Mouse (Mus musculus) midbrain, embryonic 15.5 days (tissue): ENCODE measurements around the gene Hdhd5. TPM values are rescaled to one million over a fixed set of nuclear protein-coding genes. Genes with fewer than 3 reads are reported as not detected.

Source experiments
- ATAC-seq: fragments of 200-750 bp; cut with Nextera tagmentation; replicated peaks from 2 replicates; pipeline ENCODE4 v1.8.0; 2017; ENCODE audit warnings: moderate TSS enrichment
- H3K27ac ChIP-seq: fragments of 300-500 bp; sonication (generic); 2 replicates; pipeline ENCODE4 v1.5.1; 2015; ENCODE audit warnings: mild to moderate bottlenecking, inconsistent platforms
- H3K27me3 ChIP-seq: fragments of 300-500 bp; sonication (generic); replicated peaks from 2 replicates; pipeline ENCODE4 v1.6.1; 2015; ENCODE audit warnings: inconsistent platforms
- H3K36me3 ChIP-seq: fragments of 300-500 bp; sonication (generic); replicated peaks from 2 replicates; pipeline ENCODE4 v1.6.1; 2015; ENCODE audit warnings: inconsistent platforms
- H3K4me1 ChIP-seq: fragments of 300-500 bp; sonication (generic); 2 replicates; pipeline ENCODE4 v1.6.1; 2015; ENCODE audit warnings: inconsistent platforms
- H3K4me2 ChIP-seq: fragments of 300-500 bp; sonication (generic); 2 replicates; pipeline ENCODE4 v1.6.1; 2015; ENCODE audit warnings: inconsistent platforms, mild to moderate bottlenecking, moderate library complexity
- H3K4me3 ChIP-seq: fragments of 300-500 bp; sonication (generic); 2 replicates; pipeline ENCODE4 v1.5.1; 2015; ENCODE audit warnings: mild to moderate bottlenecking, inconsistent platforms
- H3K9ac ChIP-seq: fragments of 300-500 bp; sonication (generic); 2 replicates; pipeline ENCODE4 v1.6.1; 2015; ENCODE audit warnings: mild to moderate bottlenecking, inconsistent platforms
- H3K9me3 ChIP-seq: fragments of 300-500 bp; sonication (generic); 2 replicates; pipeline ENCODE4 v1.6.1; 2016; ENCODE audit warnings: inconsistent platforms
- WGBS: fragments of 180-500 bp; shearing (Covaris S2); methylation state at CpG from one replicate; pipeline ENCODE4 v1.1.7; 2015; ENCODE audit warnings: mixed read lengths; 5-methylcytosine and 5-hydroxymethylcytosine counted together
- polyA plus RNA-seq: library from polyadenylated mRNA; unstranded; fragments of >200 nt; fragmentation: Nextera tagmentation; extraction: Ambion mirVana; gene quantifications from 2 replicates; pipeline ENCODE4 v1.2.1, GENCODE M21; 2015

The Hdhd5 gene
- polyA plus RNA-seq, 1 experiment from 2014 or later: 15.5 TPM

GRCm38 (mm10) chr6:120517311-120517710 is 13.8 kb downstream of the Hdhd5 start:
- no peak overlapping the region for H3K9ac ChIP-seq
- WGBS: 82% methylated on average over 5 of the region's 5 CpGs
- no peaks in the 10 kb centered on the region for H3K9me3 ChIP-seq
- no peak for ATAC-seq
- no peaks in the 10 kb centered on the region for H3K27me3 ChIP-seq
- H3K36me3 ChIP-seq: peaks cover 10% of the 10 kb centered on the region; the same call in 1 of the 2 replicates
- H3K4me1 ChIP-seq: no peaks in the 10 kb centered on the region
- H3K4me3 ChIP-seq: no peak overlapping the region
- no peak overlapping the region for H3K27ac ChIP-seq
- no peak overlapping the region for H3K4me2 ChIP-seq

- no peak for ATAC-seq
- Histone ChIP-seq H3K27ac (no peak overlapping the region), H3K9me3 (no peaks in the 10 kb centered on the region), H3K4me3 (no peak overlapping the region), H3K4me1 (no peaks in the 10 kb centered on the region), H3K9ac (no peak overlapping the region), H3K36me3 (peaks cover 9% of the 10 kb centered on the region; the same call in 1 of the 2 replicates), H3K4me2 (no peak overlapping the region), H3K27me3 (no peaks in the 10 kb centered on the region)
- 96% methylated on average over 6 of the region's 6 CpGs for WGBS
These were observed 14.2 kb downstream of the Hdhd5 start for GRCm38 (mm10) chr6:120516879-120517278.

- WGBS: 97% methylated on average over 4 of the region's 4 CpGs
- H3K27me3 ChIP-seq: no peaks in the 10 kb centered on the region
- H3K36me3 ChIP-seq: peaks cover 9% of the 10 kb centered on the region; the same call in 1 of the 2 replicates
- no peak overlapping the region for H3K27ac ChIP-seq
- H3K9ac ChIP-seq: no peak overlapping the region
- H3K4me2 ChIP-seq: no peak overlapping the region
- ATAC-seq: no peak
- H3K4me3 ChIP-seq: no peak overlapping the region
- H3K9me3 ChIP-seq: no peaks in the 10 kb centered on the region
- no peaks in the 10 kb centered on the region for H3K4me1 ChIP-seq
These were observed 14.7 kb downstream of the Hdhd5 start for GRCm38 (mm10) chr6:120516422-120516821.

- 90% methylated on average over 6 of the region's 6 CpGs for WGBS
- Histone ChIP-seq H3K36me3 (peaks cover 9% of the 10 kb centered on the region; the same call in 1 of the 2 replicates), H3K27ac (no peak overlapping the region), H3K4me2 (no peak overlapping the region), H3K27me3 (no peaks in the 10 kb centered on the region), H3K4me1 (no peaks in the 10 kb centered on the region), H3K9me3 (no peaks in the 10 kb centered on the region), H3K4me3 (no peak overlapping the region), H3K9ac (no peak overlapping the region)
- no peak for ATAC-seq
These were observed 19.9 kb downstream of the Hdhd5 start for GRCm38 (mm10) chr6:120511212-120511611.

GRCm38 (mm10) chr6:120510425-120510824 is 20.7 kb downstream of the Hdhd5 start:
- Histone ChIP-seq H3K9ac (no peak overlapping the region), H3K36me3 (peaks cover 9% of the 10 kb centered on the region; the same call in 1 of the 2 replicates), H3K4me2 (no peak overlapping the region), H3K4me1 (no peaks in the 10 kb centered on the region), H3K9me3 (no peaks in the 10 kb centered on the region), H3K27ac (no peak overlapping the region), H3K27me3 (no peaks in the 10 kb centered on the region), H3K4me3 (no peak overlapping the region)
- WGBS: 94% methylated on average over 8 of the region's 8 CpGs
- no peak for ATAC-seq

- H3K4me2 ChIP-seq: no peak overlapping the region
- no peak overlapping the region for H3K9ac ChIP-seq
- WGBS: 89% methylated on average over 7 of the region's 7 CpGs
- H3K27me3 ChIP-seq: no peaks in the 10 kb centered on the region
- H3K36me3 ChIP-seq: peaks cover 9% of the 10 kb centered on the region; the same call in 1 of the 2 replicates
- no peaks in the 10 kb centered on the region for H3K4me1 ChIP-seq
- no peaks in the 10 kb centered on the region for H3K9me3 ChIP-seq
- no peak overlapping the region for H3K4me3 ChIP-seq
- no peak overlapping the region for H3K27ac ChIP-seq
- ATAC-seq: no peak
These were observed 21.1 kb downstream of the Hdhd5 start for GRCm38 (mm10) chr6:120509975-120510374.

GRCm38 (mm10) chr6:120508645-120509044 is 22.5 kb downstream of the Hdhd5 start:
- Histone ChIP-seq H3K27me3 (no peaks in the 10 kb centered on the region), H3K4me3 (no peak overlapping the region), H3K27ac (no peak overlapping the region), H3K36me3 (0 out of 2 replicates have a peak, but pooled peaks cover 3% of the 10 kb centered on the region), H3K9me3 (no peaks in the 10 kb centered on the region), H3K4me1 (no peaks in the 10 kb centered on the region), H3K4me2 (no peak overlapping the region), H3K9ac (no peak overlapping the region)
- WGBS: 91% methylated on average over 4 of the region's 4 CpGs
- ATAC-seq: no peak

- H3K27me3 ChIP-seq: no peaks in the 10 kb centered on the region
- H3K36me3 ChIP-seq: no peaks in the 10 kb centered on the region
- ATAC-seq: no peak
- no peaks in the 10 kb centered on the region for H3K4me1 ChIP-seq
- H3K9ac ChIP-seq: no peak overlapping the region
- H3K4me3 ChIP-seq: no peak overlapping the region
- no peaks in the 10 kb centered on the region for H3K9me3 ChIP-seq
- no peak overlapping the region for H3K4me2 ChIP-seq
- H3K27ac ChIP-seq: no peak overlapping the region
- 53% methylated on average over 4 of the region's 4 CpGs for WGBS
These were observed 25.6 kb downstream of the Hdhd5 start for GRCm38 (mm10) chr6:120505531-120505930.

GRCm38 (mm10) chr6:120504051-120504450 is 27.1 kb downstream of the Hdhd5 start:
- no peak for ATAC-seq
- Histone ChIP-seq H3K4me1 (no peaks in the 10 kb centered on the region), H3K36me3 (no peaks in the 10 kb centered on the region), H3K27ac (no peak overlapping the region), H3K27me3 (no peaks in the 10 kb centered on the region), H3K4me3 (no peak overlapping the region), H3K9ac (no peak overlapping the region), H3K9me3 (no peaks in the 10 kb centered on the region), H3K4me2 (no peak overlapping the region)
- whole genome bisulfite sequencing: 71% methylated on average over 3 of the region's 3 CpGs

- H3K27me3 ChIP-seq: no peaks in the 10 kb centered on the region
- 51% methylated on average over 3 of the region's 3 CpGs for WGBS
- no peaks in the 10 kb centered on the region for H3K36me3 ChIP-seq
- H3K4me2 ChIP-seq: no peak overlapping the region
- ATAC-seq: no peak
- H3K4me1 ChIP-seq: peaks cover 22% of the 10 kb centered on the region
- H3K9me3 ChIP-seq: no peaks in the 10 kb centered on the region
- no peak overlapping the region for H3K9ac ChIP-seq
- H3K27ac ChIP-seq: no peak overlapping the region
- H3K4me3 ChIP-seq: no peak overlapping the region
These were observed 34.6 kb downstream of the Hdhd5 start for GRCm38 (mm10) chr6:120496544-120496943.

- Histone ChIP-seq H3K4me3 (peak within 1 kb of the TSS; percentile 87), H3K4me1 (peaks cover 49% of the 10 kb centered on the region), H3K4me2 (peak within 1 kb of the TSS; percentile 79), H3K27ac (peak within 1 kb of the TSS; percentile 97), H3K27me3 (no peaks in the 10 kb centered on the region), H3K36me3 (no peaks in the 10 kb centered on the region), H3K9me3 (no peaks in the 10 kb centered on the region), H3K9ac (peak within 1 kb of the TSS; percentile 91)
- ATAC-seq: peak; percentile 88
- WGBS: under 1% methylated on average over 63 of the region's 84 CpGs
These were observed 37.5 kb downstream of the Hdhd5 start, which contains the start of gene Tmem121b for GRCm38 (mm10) chr6:120493374-120494181. Gene Tmem121b (minus strand): TSS chr6:120493807.

- Histone ChIP-seq H3K27ac (peak overlapping the region; percentile 97), H3K27me3 (no peaks in the 10 kb centered on the region), H3K36me3 (no peaks in the 10 kb centered on the region), H3K4me2 (peak overlapping the region; percentile 79), H3K9me3 (no peaks in the 10 kb centered on the region), H3K4me1 (peaks cover 49% of the 10 kb centered on the region), H3K9ac (peak overlapping the region; percentile 91), H3K4me3 (peak overlapping the region; percentile 87)
- WGBS: under 1% methylated on average over 87 of the region's 95 CpGs
- ATAC-seq: peak; percentile 28
These were observed 38.4 kb downstream of the Hdhd5 start for GRCm38 (mm10) chr6:120492499-120493373.
